Mouse (Mus musculus): ENCODE data around the gene Taf9. TPM values are rescaled to one million over a fixed set of nuclear protein-coding genes. Genes with fewer than 3 reads are reported as not detected.
A peak's percentile ranks its signal among the peaks of the same experiment; 100 is the strongest.

Gene Taf9
- polyA plus RNA-seq, 2 experiments = 10.0 to 18.0 TPM

- Histone ChIP-seq H3K4me3 (ENCODE audit: insufficient read depth in 1 of 2, low read depth in 2 of 2, low read length in 2 of 2) (no peak overlapping the region), H3K4me1 (replicated peaks; ENCODE audit: control insufficient read depth in 2 of 2, insufficient read depth in 2 of 2, low read length in 1 of 2) (no peaks in the 10 kb centered on the region), H3K9ac (replicated peaks) (no peak overlapping the region), H3K27me3 (ENCODE audit: control insufficient read depth, insufficient read depth, low read length) (no peaks in the 10 kb centered on the region), H3K9me3 (ENCODE audit: control insufficient read depth, low read length) (no peaks in the 10 kb centered on the region), H3K36me3 (replicated peaks; ENCODE audit: control insufficient read depth, insufficient read depth, low read depth) (no peaks in the 10 kb centered on the region), H3K4me2 (ENCODE audit: low read depth) (no peak overlapping the region), H3K27ac (no peak overlapping the region)
- WGBS (ENCODE audit: insufficient replicate concordance) = 67% methylated on average over 8 of the region's 8 CpGs
- DNase-seq (ENCODE audit: low read depth in 3 of 3, low spot score in 3 of 3) = no peak
- TF ChIP-seq CTCF (IDR thresholded peaks at IDR 0.05; ENCODE audit: low read depth) (no peak), EP300 (IDR thresholded peaks at IDR 0.05; ENCODE audit: low read depth) (no peak)
- ATAC-seq (ENCODE audit: insufficient read depth) = no peak
These were observed 30.2 kb downstream of the Taf9 start for GRCm38 (mm10) chr13:100681615-100682014.

DNA sequence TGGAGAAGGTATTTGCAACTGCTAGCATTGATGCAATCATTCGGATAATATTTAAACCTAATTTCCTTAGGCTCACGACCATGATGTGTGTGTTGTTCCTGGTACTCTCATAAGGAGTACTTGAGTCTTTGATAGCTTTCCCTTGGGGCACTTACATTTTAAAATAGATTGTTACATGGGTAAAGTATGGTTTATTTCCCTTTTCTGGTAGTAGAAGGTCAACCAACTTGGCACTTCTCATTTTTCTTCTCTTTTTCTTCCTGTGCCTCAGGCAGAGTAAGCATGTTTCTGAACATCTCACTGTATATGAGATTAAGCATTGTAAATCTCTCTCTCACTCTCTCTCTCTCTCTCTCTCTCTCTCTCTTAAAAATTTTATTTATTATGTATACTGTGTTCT lies 31.5 kb downstream of the Taf9 start:
- WGBS (ENCODE audit: insufficient replicate concordance) = 47% methylated on average over 2 of the region's 2 CpGs
- Histone ChIP-seq H3K27ac (no peak overlapping the region), H3K36me3 (replicated peaks; ENCODE audit: control insufficient read depth, insufficient read depth, low read depth) (no peaks in the 10 kb centered on the region), H3K9ac (replicated peaks) (no peak overlapping the region), H3K4me2 (ENCODE audit: low read depth) (no peak overlapping the region), H3K4me1 (replicated peaks; ENCODE audit: control insufficient read depth in 2 of 2, insufficient read depth in 2 of 2, low read length in 1 of 2) (no peaks in the 10 kb centered on the region), H3K4me3 (ENCODE audit: insufficient read depth in 1 of 2, low read depth in 2 of 2, low read length in 2 of 2) (no peak overlapping the region), H3K27me3 (ENCODE audit: control insufficient read depth, insufficient read depth, low read length) (no peaks in the 10 kb centered on the region), H3K9me3 (ENCODE audit: control insufficient read depth, low read length) (no peaks in the 10 kb centered on the region)
- no peak for TF ChIP-seq CTCF (IDR thresholded peaks at IDR 0.05; ENCODE audit: low read depth)
- no peak for TF ChIP-seq EP300 (IDR thresholded peaks at IDR 0.05; ENCODE audit: low read depth)
- DNase-seq (ENCODE audit: low read depth in 3 of 3, low spot score in 3 of 3) (no peak), ATAC-seq (ENCODE audit: insufficient read depth) (no peak)

- DNase-seq (ENCODE audit: low read depth in 3 of 3, low spot score in 3 of 3) (peak in 1 of 3 experiments; percentile 20), ATAC-seq (ENCODE audit: insufficient read depth) (no peak)
- Histone ChIP-seq H3K27me3 (ENCODE audit: control insufficient read depth, insufficient read depth, low read length) (no peaks in the 10 kb centered on the region), H3K36me3 (replicated peaks; ENCODE audit: control insufficient read depth, insufficient read depth, low read depth) (no peaks in the 10 kb centered on the region), H3K4me2 (ENCODE audit: low read depth) (no peak overlapping the region), H3K27ac (no peak overlapping the region), H3K9ac (replicated peaks) (no peak overlapping the region), H3K4me1 (replicated peaks; ENCODE audit: control insufficient read depth in 2 of 2, insufficient read depth in 2 of 2, low read length in 1 of 2) (no peaks in the 10 kb centered on the region), H3K9me3 (ENCODE audit: control insufficient read depth, low read length) (no peaks in the 10 kb centered on the region), H3K4me3 (ENCODE audit: insufficient read depth in 1 of 2, low read depth in 2 of 2, low read length in 2 of 2) (no peak overlapping the region)
- 54% methylated on average over 2 of the region's 2 CpGs for WGBS (ENCODE audit: insufficient replicate concordance)
- TF ChIP-seq CTCF (IDR thresholded peaks at IDR 0.05; ENCODE audit: low read depth) (peak; percentile 70), EP300 (IDR thresholded peaks at IDR 0.05; ENCODE audit: low read depth) (no peak)
These were observed 33.0 kb downstream of the Taf9 start for GRCm38 (mm10) chr13:100684355-100684754.

DNA sequence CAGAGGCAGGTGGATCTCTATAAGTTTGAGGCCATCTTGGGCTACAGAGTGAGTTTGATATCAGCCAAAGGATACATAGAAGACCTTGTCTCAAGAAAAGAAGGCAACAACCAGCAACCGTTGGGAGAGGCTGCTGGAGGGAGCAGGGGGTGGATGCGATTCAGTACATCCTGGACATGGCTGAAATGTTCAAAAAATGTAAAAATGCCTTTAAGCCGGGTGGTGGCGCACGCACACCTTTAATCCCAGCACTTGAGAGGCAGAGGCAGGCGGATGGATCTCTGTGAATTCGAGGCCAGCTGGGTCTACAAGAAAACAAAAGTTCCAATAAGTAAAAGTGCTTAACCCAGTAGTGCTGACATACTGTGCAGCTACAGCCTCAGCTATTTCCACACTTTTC lies 36.1 kb downstream of the Taf9 start:
- ATAC-seq (ENCODE audit: insufficient read depth) = no peak
- Histone ChIP-seq H3K4me2 (ENCODE audit: low read depth) (no peak overlapping the region), H3K36me3 (replicated peaks; ENCODE audit: control insufficient read depth, insufficient read depth, low read depth) (no peaks in the 10 kb centered on the region), H3K4me1 (replicated peaks; ENCODE audit: control insufficient read depth in 2 of 2, insufficient read depth in 2 of 2, low read length in 1 of 2) (no peaks in the 10 kb centered on the region), H3K27me3 (ENCODE audit: control insufficient read depth, insufficient read depth, low read length) (no peaks in the 10 kb centered on the region), H3K4me3 (ENCODE audit: insufficient read depth in 1 of 2, low read depth in 2 of 2, low read length in 2 of 2) (no peak overlapping the region), H3K9ac (replicated peaks) (no peak overlapping the region), H3K27ac (no peak overlapping the region), H3K9me3 (ENCODE audit: control insufficient read depth, low read length) (no peaks in the 10 kb centered on the region)
- WGBS (ENCODE audit: insufficient replicate concordance) = 68% methylated on average over 7 of the region's 7 CpGs
- TF ChIP-seq EP300 (IDR thresholded peaks at IDR 0.05; ENCODE audit: low read depth) (no peak), CTCF (IDR thresholded peaks at IDR 0.05; ENCODE audit: low read depth) (peak; percentile 45)
- DNase-seq (ENCODE audit: low read depth in 3 of 3, low spot score in 3 of 3) = no peak

DNA sequence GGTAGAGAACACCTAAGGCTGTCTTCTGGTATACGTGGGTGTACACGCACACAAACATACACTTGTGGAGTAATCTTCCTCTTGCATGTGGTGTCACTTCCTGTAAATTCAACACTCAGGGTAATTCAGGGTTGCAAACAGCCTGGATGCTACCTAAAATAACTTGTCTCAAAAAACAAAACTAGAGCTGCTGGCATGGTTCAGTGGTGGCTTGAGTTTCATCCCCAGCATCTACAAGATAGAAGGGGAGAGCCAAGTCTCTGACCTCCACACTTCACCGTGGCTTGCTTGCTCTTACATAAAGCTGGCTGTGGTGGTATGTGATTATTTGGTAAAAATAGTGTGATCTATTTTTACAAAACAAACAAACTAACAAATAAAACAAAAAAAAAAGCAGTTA lies 46.2 kb downstream of the Taf9 start:
- ATAC-seq (ENCODE audit: insufficient read depth) = no peak
- Histone ChIP-seq H3K27me3 (ENCODE audit: control insufficient read depth, insufficient read depth, low read length) (no peaks in the 10 kb centered on the region), H3K36me3 (replicated peaks; ENCODE audit: control insufficient read depth, insufficient read depth, low read depth) (peaks cover 3% of the 10 kb centered on the region), H3K4me3 (ENCODE audit: insufficient read depth in 1 of 2, low read depth in 2 of 2, low read length in 2 of 2) (no peak overlapping the region), H3K4me2 (ENCODE audit: low read depth) (no peak overlapping the region), H3K9me3 (ENCODE audit: control insufficient read depth, low read length) (no peaks in the 10 kb centered on the region), H3K9ac (replicated peaks) (no peak overlapping the region), H3K27ac (no peak overlapping the region), H3K4me1 (replicated peaks; ENCODE audit: control insufficient read depth in 2 of 2, insufficient read depth in 2 of 2, low read length in 1 of 2) (no peaks in the 10 kb centered on the region)
- WGBS (ENCODE audit: insufficient replicate concordance) = 68% methylated on average over 3 of the region's 3 CpGs
- DNase-seq (ENCODE audit: low read depth in 3 of 3, low spot score in 3 of 3) = no peak
- TF ChIP-seq CTCF (IDR thresholded peaks at IDR 0.05; ENCODE audit: low read depth) = no peak
- no peak for TF ChIP-seq EP300 (IDR thresholded peaks at IDR 0.05; ENCODE audit: low read depth)
